Mouse (Mus musculus) brain, embryonic 14.5 days (tissue): ENCODE measurements around the gene Mcfd2.

Source experiments
- CTCF ChIP-seq: fragments of 200-500 bp; IDR thresholded peaks from 2 replicates; pipeline ENCODE4 v1.5.1; 2012; ENCODE audit warnings: inconsistent platforms, mild to moderate bottlenecking, moderate library complexity, borderline replicate concordance; ENCODE audit not compliant: insufficient read depth, insufficient read length; ENCODE audit errors: extremely low read depth
- POLR2A ChIP-seq: fragments of 200-500 bp; IDR thresholded peaks from 2 replicates; pipeline ENCODE4 v1.6.1; 2012; ENCODE audit warnings: mild to moderate bottlenecking, inconsistent platforms, borderline replicate concordance; ENCODE audit not compliant: poor library complexity, insufficient read depth, insufficient read length, severe bottlenecking; ENCODE audit errors: extremely low read depth

- TF ChIP-seq POLR2A = peak; percentile 71; the same call in 1 of the 2 replicates
- no peak for TF ChIP-seq CTCF
Measured at GRCm38 (mm10) chr17:87265792-87266186, at the start of gene Mcfd2.
